10 mouse cellular contexts compared by ENCODE assay signal in genomic region chr9:44131276-44131590, GRCm38 (mm10). TPM values are rescaled to one million over a fixed set of nuclear protein-coding genes. Genes with fewer than 3 reads are reported as not detected.
DNase-seq lines count a peak whose midpoint lies in the region; ATAC-seq and TF ChIP-seq lines count a peak whose summit lies in the region.
"Had no signal": no experiment of that assay in that cellular context is flagged by ENCODE, and none has a peak within 500 bp of the region (broad histone marks: within the 10 kb centered on the region; RNA-seq: fewer than 3 reads in every experiment).

No protein-coding gene starts in this region.

- TF ChIP-seq EP300 in stomach, postnatal 0 days (optimal IDR thresholded peaks at IDR 0.05), result no peak

- peak overlapping the region; percentile 57; the same call in 1 of the 2 replicates for H3K4me3 ChIP-seq in hindbrain, embryonic 10.5 days
- H3K4me3 ChIP-seq in hindbrain, embryonic 16.5 days (ENCODE audit: low read length), result no peak overlapping the region
- no peak overlapping the region for H3K4me3 ChIP-seq in midbrain, embryonic 12.5 days
- no peak overlapping the region for H3K4me3 ChIP-seq in midbrain, embryonic 14.5 days (replicated peaks; ENCODE audit: low read depth, low read length)
- no peak overlapping the region for H3K4me3 ChIP-seq in intestine, postnatal 0 days (ENCODE audit: low read depth, low read length)
- H3K4me3 ChIP-seq in stomach, postnatal 0 days (ENCODE audit: low read depth, low read length), result no peak overlapping the region

- H3K36me3 ChIP-seq in hindbrain, embryonic 10.5 days, result no peaks in the 10 kb centered on the region
- no peaks in the 10 kb centered on the region for H3K36me3 ChIP-seq in hindbrain, embryonic 16.5 days (ENCODE audit: control insufficient read depth, insufficient read depth, low read length)
- H3K36me3 ChIP-seq in midbrain, embryonic 12.5 days, result no peaks in the 10 kb centered on the region
- H3K36me3 ChIP-seq in midbrain, embryonic 14.5 days (ENCODE audit: control insufficient read depth, insufficient read depth, low read length), result no peaks in the 10 kb centered on the region
- no peaks in the 10 kb centered on the region; the same call in 1 of the 2 replicates for H3K36me3 ChIP-seq in intestine, postnatal 0 days (ENCODE audit: control insufficient read depth, insufficient read depth)
- no peaks in the 10 kb centered on the region for H3K36me3 ChIP-seq in stomach, postnatal 0 days (ENCODE audit: control insufficient read depth, insufficient read depth, low read length)

- no peaks in the 10 kb centered on the region for H3K9me3 ChIP-seq in hindbrain, embryonic 10.5 days
- no peaks in the 10 kb centered on the region for H3K9me3 ChIP-seq in hindbrain, embryonic 16.5 days (ENCODE audit: control insufficient read depth, low read length)
- no peaks in the 10 kb centered on the region for H3K9me3 ChIP-seq in midbrain, embryonic 12.5 days
- no peaks in the 10 kb centered on the region for H3K9me3 ChIP-seq in midbrain, embryonic 14.5 days (ENCODE audit: control insufficient read depth, low read length)
- no peaks in the 10 kb centered on the region for H3K9me3 ChIP-seq in intestine, postnatal 0 days (ENCODE audit: control insufficient read depth)
- H3K9me3 ChIP-seq in stomach, postnatal 0 days (ENCODE audit: control insufficient read depth, low read length), result no peaks in the 10 kb centered on the region

- H3K27me3 ChIP-seq in hindbrain, embryonic 10.5 days (ENCODE audit: insufficient read depth, poor library complexity, severe bottlenecking), result peaks cover 72% of the 10 kb centered on the region
- H3K27me3 ChIP-seq in hindbrain, embryonic 16.5 days (replicated peaks; ENCODE audit: control insufficient read depth, insufficient read depth, low read length), result peaks cover 25% of the 10 kb centered on the region
- peaks cover 73% of the 10 kb centered on the region for H3K27me3 ChIP-seq in midbrain, embryonic 12.5 days
- peaks cover 32% of the 10 kb centered on the region for H3K27me3 ChIP-seq in midbrain, embryonic 14.5 days (ENCODE audit: control insufficient read depth, insufficient read depth, low read length)
- H3K27me3 ChIP-seq in intestine, postnatal 0 days (replicated peaks; ENCODE audit: control insufficient read depth, insufficient read depth, low read length), result peaks cover 27% of the 10 kb centered on the region
- H3K27me3 ChIP-seq in stomach, postnatal 0 days (ENCODE audit: control insufficient read depth, insufficient read depth, low read length), result no peaks in the 10 kb centered on the region

- no peak for TF ChIP-seq CTCF in intestine, postnatal 0 days (IDR thresholded peaks at IDR 0.05; ENCODE audit: low read depth)
- TF ChIP-seq CTCF in stomach, postnatal 0 days (IDR thresholded peaks at IDR 0.05; ENCODE audit: low read depth), result no peak

- 35% methylated on average over 7 of the region's 7 CpGs for whole genome bisulfite sequencing in hindbrain, embryonic 10.5 days
- 44% methylated on average over 7 of the region's 7 CpGs for WGBS in hindbrain, embryonic 16.5 days
- WGBS in midbrain, embryonic 12.5 days, result 30% methylated on average over 7 of the region's 7 CpGs
- 41% methylated on average over 7 of the region's 7 CpGs for WGBS in midbrain, embryonic 14.5 days
- WGBS in intestine, postnatal 0 days, result 51% methylated on average over 7 of the region's 7 CpGs
- WGBS in stomach, postnatal 0 days, result 46% methylated on average over 7 of the region's 7 CpGs

- peaks cover 70% of the 10 kb centered on the region for H3K4me1 ChIP-seq in hindbrain, embryonic 10.5 days (replicated peaks)
- peaks cover 42% of the 10 kb centered on the region for H3K4me1 ChIP-seq in hindbrain, embryonic 16.5 days (ENCODE audit: control insufficient read depth, insufficient read depth, low read depth, low read length)
- peaks cover 57% of the 10 kb centered on the region for H3K4me1 ChIP-seq in midbrain, embryonic 12.5 days
- H3K4me1 ChIP-seq in midbrain, embryonic 14.5 days (ENCODE audit: control insufficient read depth, insufficient read depth, low read length), result peaks cover 41% of the 10 kb centered on the region
- 0 out of 2 replicates have a peak, but pooled peaks cover 2% of the 10 kb centered on the region for H3K4me1 ChIP-seq in intestine, postnatal 0 days (replicated peaks; ENCODE audit: control insufficient read depth, insufficient read depth, low read length)
- H3K4me1 ChIP-seq in stomach, postnatal 0 days (replicated peaks; ENCODE audit: control insufficient read depth, insufficient read depth), result peaks cover 8% of the 10 kb centered on the region

- no peak overlapping the region for H3K4me2 ChIP-seq in hindbrain, embryonic 16.5 days (ENCODE audit: low read length)
- peak overlapping the region; percentile 66; the same call in 1 of the 2 replicates for H3K4me2 ChIP-seq in midbrain, embryonic 12.5 days (replicated peaks)
- H3K4me2 ChIP-seq in midbrain, embryonic 14.5 days (ENCODE audit: low read length), result no peak overlapping the region
- no peak overlapping the region for H3K4me2 ChIP-seq in intestine, postnatal 0 days (replicated peaks; ENCODE audit: low read depth)
- no peak overlapping the region for H3K4me2 ChIP-seq in stomach, postnatal 0 days (replicated peaks; ENCODE audit: low read depth)

- no peak for ATAC-seq in hindbrain, embryonic 16.5 days
- ATAC-seq in midbrain, embryonic 12.5 days (ENCODE audit: low FRiP score, low read depth), result no peak
- no peak for ATAC-seq in midbrain, embryonic 14.5 days (ENCODE audit: low FRiP score, low TSS enrichment)
- ATAC-seq in intestine, postnatal 0 days, result no peak
- ATAC-seq in stomach, postnatal 0 days (ENCODE audit: low FRiP score, low TSS enrichment), result 0 out of 2 replicates have a peak, but pooled peaks have one; percentile 6

- peak overlapping the region; percentile 87 for H3K27ac ChIP-seq in hindbrain, embryonic 10.5 days
- H3K27ac ChIP-seq in hindbrain, embryonic 16.5 days (ENCODE audit: low read depth, low read length), result no peak overlapping the region
- H3K27ac ChIP-seq in midbrain, embryonic 12.5 days (replicated peaks), result no peak overlapping the region
- H3K27ac ChIP-seq in midbrain, embryonic 14.5 days (replicated peaks; ENCODE audit: low read depth, low read length), result no peak overlapping the region
- peak overlapping the region; percentile 66; the same call in 1 of the 2 replicates for H3K27ac ChIP-seq in intestine, postnatal 0 days (ENCODE audit: low read depth, low read length)
- H3K27ac ChIP-seq in stomach, postnatal 0 days (replicated peaks), result peak overlapping the region; percentile 93

- no peak for DNase-seq in hindbrain, embryonic 10.5 days (ENCODE audit: low spot score)
- no peak for DNase-seq in midbrain, embryonic 14.5 days
- no peak for DNase-seq in stomach, postnatal 0 days (ENCODE audit: low spot score)
- no peak for DNase-seq in urinary bladder, adult 2 months (ENCODE audit: low spot score)
- DNase-seq in thymus, postnatal 25 days, result no peak
- DNase-seq: layer of hippocampus, postnatal 36 days; right cerebral cortex, postnatal 4 days had no signal

- no peak overlapping the region for H3K9ac ChIP-seq in hindbrain, embryonic 16.5 days (ENCODE audit: low read depth, low read length)
- H3K9ac ChIP-seq in midbrain, embryonic 12.5 days (replicated peaks), result no peak overlapping the region
- H3K9ac ChIP-seq in midbrain, embryonic 14.5 days (replicated peaks; ENCODE audit: low read length), result no peak overlapping the region
- H3K9ac ChIP-seq in intestine, postnatal 0 days (ENCODE audit: low read depth, low read length), result no peak overlapping the region
- H3K9ac ChIP-seq in stomach, postnatal 0 days (ENCODE audit: low read length), result no peak overlapping the region

RNA-seq across cellular contexts. Expression of gene Mcam, which starts 3.0 kb away (rescaled TPM):
- polyA plus RNA-seq in hindbrain, embryonic 10.5 days (2016; fragmentation: Nextera tagmentation; extraction: Ambion mirVana), result 10.8 and 11.2 TPM in 2 replicates
- polyA plus RNA-seq in hindbrain, embryonic 16.5 days (2015; fragmentation: Nextera tagmentation; extraction: Ambion mirVana), result 12.3 and 15.3 TPM in 2 replicates
- polyA plus RNA-seq in midbrain, embryonic 12.5 days (2016; fragmentation: Nextera tagmentation; extraction: Ambion mirVana), result 12.1 and 14.3 TPM in 2 replicates
- 6.1 and 13.2 TPM in 2 replicates for polyA plus RNA-seq in midbrain, embryonic 14.5 days (2014; fragmentation: Nextera tagmentation; extraction: Ambion mirVana)
- polyA plus RNA-seq in intestine, postnatal 0 days (2015; fragmentation: Nextera tagmentation; extraction: Ambion mirVana), result 31.5 and 34.0 TPM in 2 replicates
- 43.9 and 44.5 TPM in 2 replicates for polyA plus RNA-seq in stomach, postnatal 0 days (2015; fragmentation: Nextera tagmentation; extraction: Ambion mirVana)
- 182 and 219 TPM in 2 replicates for polyA plus RNA-seq in urinary bladder, adult 2 months (2012; rRNA removed)

RNA-seq across cellular contexts. Expression of gene Rnf26, which starts 17.9 kb away (rescaled TPM):
- polyA plus RNA-seq in hindbrain, embryonic 10.5 days (2016; fragmentation: Nextera tagmentation; extraction: Ambion mirVana), result 75.6 and 76.9 TPM in 2 replicates
- polyA plus RNA-seq in hindbrain, embryonic 16.5 days (2015; fragmentation: Nextera tagmentation; extraction: Ambion mirVana), result 33.0 and 37.8 TPM in 2 replicates
- 60.6 and 64.2 TPM in 2 replicates for polyA plus RNA-seq in midbrain, embryonic 12.5 days (2016; fragmentation: Nextera tagmentation; extraction: Ambion mirVana)
- 25.7 and 29.9 TPM in 2 replicates for polyA plus RNA-seq in midbrain, embryonic 14.5 days (2014; fragmentation: Nextera tagmentation; extraction: Ambion mirVana)
- 18.4 and 18.8 TPM in 2 replicates for polyA plus RNA-seq in intestine, postnatal 0 days (2015; fragmentation: Nextera tagmentation; extraction: Ambion mirVana)
- 22.0 and 22.2 TPM in 2 replicates for polyA plus RNA-seq in stomach, postnatal 0 days (2015; fragmentation: Nextera tagmentation; extraction: Ambion mirVana)
- 14.5 and 20.5 TPM in 2 replicates for polyA plus RNA-seq in urinary bladder, adult 2 months (2012; rRNA removed)

RNA-seq across cellular contexts. Expression of gene Gm49380, which starts 17.9 kb away (rescaled TPM):
- 0.22 and 0.75 TPM in 2 replicates for polyA plus RNA-seq in hindbrain, embryonic 10.5 days (2016; fragmentation: Nextera tagmentation; extraction: Ambion mirVana)
- polyA plus RNA-seq in hindbrain, embryonic 16.5 days (2015; fragmentation: Nextera tagmentation; extraction: Ambion mirVana), result 0.14 and 0.24 TPM in 2 replicates
- polyA plus RNA-seq in midbrain, embryonic 12.5 days (2016; fragmentation: Nextera tagmentation; extraction: Ambion mirVana), result 0.24 and 0.43 TPM in 2 replicates
- polyA plus RNA-seq in midbrain, embryonic 14.5 days (2014; fragmentation: Nextera tagmentation; extraction: Ambion mirVana), result 0.11 and 0.12 TPM in 2 replicates
- polyA plus RNA-seq in intestine, postnatal 0 days (2015; fragmentation: Nextera tagmentation; extraction: Ambion mirVana), result 0.05 TPM in 1 of 2 replicates, not detected in the other
- 0.05 TPM in 1 of 2 replicates, not detected in the other for polyA plus RNA-seq in stomach, postnatal 0 days (2015; fragmentation: Nextera tagmentation; extraction: Ambion mirVana)
- polyA plus RNA-seq in urinary bladder, adult 2 months (2012; rRNA removed), result 0.27 and 0.36 TPM in 2 replicates

RNA-seq across cellular contexts. Expression of gene C1qtnf5, which starts 24.2 kb away (rescaled TPM):
- polyA plus RNA-seq in hindbrain, embryonic 10.5 days (2016; fragmentation: Nextera tagmentation; extraction: Ambion mirVana), result 0.31 and 1.1 TPM in 2 replicates
- 8.5 and 9.5 TPM in 2 replicates for polyA plus RNA-seq in hindbrain, embryonic 16.5 days (2015; fragmentation: Nextera tagmentation; extraction: Ambion mirVana)
- polyA plus RNA-seq in midbrain, embryonic 12.5 days (2016; fragmentation: Nextera tagmentation; extraction: Ambion mirVana), result 1.3 TPM in 2 replicates
- 3.7 and 4.0 TPM in 2 replicates for polyA plus RNA-seq in midbrain, embryonic 14.5 days (2014; fragmentation: Nextera tagmentation; extraction: Ambion mirVana)
- 5.4 and 6.0 TPM in 2 replicates for polyA plus RNA-seq in intestine, postnatal 0 days (2015; fragmentation: Nextera tagmentation; extraction: Ambion mirVana)
- polyA plus RNA-seq in stomach, postnatal 0 days (2015; fragmentation: Nextera tagmentation; extraction: Ambion mirVana), result 5.3 and 6.5 TPM in 2 replicates
- 27.2 and 31.4 TPM in 2 replicates for polyA plus RNA-seq in urinary bladder, adult 2 months (2012; rRNA removed)

RNA-seq across cellular contexts. Expression of gene Mfrp, which starts 29.7 kb away (rescaled TPM):
- polyA plus RNA-seq in hindbrain, embryonic 10.5 days (2016; fragmentation: Nextera tagmentation; extraction: Ambion mirVana), result 0.14 and 0.30 TPM in 2 replicates
- 0.20 and 0.31 TPM in 2 replicates for polyA plus RNA-seq in hindbrain, embryonic 16.5 days (2015; fragmentation: Nextera tagmentation; extraction: Ambion mirVana)
- 0.10 TPM in 1 of 2 replicates, not detected in the other for polyA plus RNA-seq in midbrain, embryonic 12.5 days (2016; fragmentation: Nextera tagmentation; extraction: Ambion mirVana)
- 0.09 and 0.11 TPM in 2 replicates for polyA plus RNA-seq in midbrain, embryonic 14.5 days (2014; fragmentation: Nextera tagmentation; extraction: Ambion mirVana)
- polyA plus RNA-seq in intestine, postnatal 0 days (2015; fragmentation: Nextera tagmentation; extraction: Ambion mirVana), result 0.05 TPM in 1 of 2 replicates, not detected in the other
- not detected in 2 replicates for polyA plus RNA-seq in stomach, postnatal 0 days (2015; fragmentation: Nextera tagmentation; extraction: Ambion mirVana)
- polyA plus RNA-seq in urinary bladder, adult 2 months (2012; rRNA removed), result 0.13 and 0.21 TPM in 2 replicates

Comparison
In these comparisons a context has a peak if more than half of its experiments do, and no peak if none do; other contexts are left out.
1. H3K27ac ChIP-seq: peak in hindbrain, embryonic 10.5 days (single experiment), intestine, postnatal 0 days (single experiment) and stomach, postnatal 0 days (single experiment); none in hindbrain, embryonic 16.5 days (single experiment), midbrain, embryonic 12.5 days (single experiment) and midbrain, embryonic 14.5 days (single experiment).